Mouse (Mus musculus) c-Kit-positive CD71-positive TER-119-negative erythroid progenitor cells, embryonic 14.5 days (primary cell): Measurements from ENCODE around the gene Yaf2.
"Not testable (repeated sequence)": the region's sequence is repeated elsewhere in the genome, so short reads cannot be mapped to it uniquely, and the experiment has no call there.

Experiments
- DNase-seq: peaks from one replicate; pipeline ENCODE4 v3.0.0-alpha.2; 2013; ENCODE audit warnings: low read depth

Yaf2 gene

DNA sequence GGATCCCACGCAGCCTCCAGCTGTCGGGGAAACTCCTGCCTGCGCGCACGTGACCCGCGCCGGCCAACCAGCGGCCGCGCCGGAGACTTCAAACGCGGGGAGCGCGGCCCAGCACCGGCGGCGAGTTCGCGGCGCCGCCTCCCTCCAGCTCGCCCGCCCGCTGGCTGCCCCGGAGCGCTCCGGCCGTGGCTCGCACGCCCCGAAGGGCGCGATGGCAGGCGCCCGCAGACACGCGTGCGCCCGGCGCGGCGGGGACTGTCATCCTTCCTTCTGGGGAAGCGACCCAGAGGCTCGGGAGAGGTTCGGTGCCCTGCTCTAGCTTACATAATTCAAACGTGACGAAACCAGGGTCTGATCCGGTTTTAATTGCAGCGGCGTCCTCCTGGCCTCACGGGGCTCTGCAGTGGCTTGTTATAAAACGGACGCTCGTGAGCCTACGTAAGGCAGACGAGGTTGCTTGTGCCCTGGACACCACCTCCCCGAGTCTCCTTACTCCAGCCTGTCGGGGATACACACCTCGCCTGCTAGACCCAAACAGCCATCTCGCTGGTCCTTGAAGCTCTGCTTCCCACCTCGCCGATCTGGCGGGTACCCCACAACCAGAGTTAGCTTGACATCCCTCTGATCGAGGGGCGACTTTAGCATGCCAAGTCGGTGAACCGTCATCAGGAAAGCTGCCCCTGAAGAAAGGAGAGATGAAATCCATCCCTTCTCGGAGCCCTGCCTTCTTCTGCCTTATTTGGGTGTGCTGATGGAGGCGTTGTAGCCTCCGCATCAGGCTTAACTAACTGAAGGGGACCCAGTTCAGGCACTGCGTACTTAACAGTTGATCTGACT, at the start of gene Yaf2:
Gene Yaf2 (minus strand): TSS at position 11 of the 837 bp plus-strand sequence.
- DNase-seq = peak; percentile 71

DNA sequence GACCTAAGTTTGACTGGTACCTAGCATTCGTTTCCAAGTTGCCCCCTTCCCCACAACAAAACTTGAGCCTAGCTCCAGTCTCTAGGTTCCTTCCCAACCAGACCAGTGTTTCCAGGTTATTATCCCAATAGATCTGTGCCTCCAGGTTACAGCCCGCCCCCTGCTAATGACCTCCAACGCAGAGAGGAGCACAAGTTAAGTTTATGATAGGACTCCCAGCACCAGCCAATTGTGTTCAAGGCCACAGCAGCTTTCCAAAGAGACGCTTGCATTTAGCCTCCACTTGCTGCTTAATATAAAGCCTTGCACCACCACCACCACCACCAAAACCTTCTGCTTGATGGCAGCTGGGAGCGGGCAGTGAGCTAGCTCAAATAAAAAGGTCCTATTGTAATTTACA, 44.6 kb upstream of the Yaf2 start:
- DNase-seq = no peak

DNA sequence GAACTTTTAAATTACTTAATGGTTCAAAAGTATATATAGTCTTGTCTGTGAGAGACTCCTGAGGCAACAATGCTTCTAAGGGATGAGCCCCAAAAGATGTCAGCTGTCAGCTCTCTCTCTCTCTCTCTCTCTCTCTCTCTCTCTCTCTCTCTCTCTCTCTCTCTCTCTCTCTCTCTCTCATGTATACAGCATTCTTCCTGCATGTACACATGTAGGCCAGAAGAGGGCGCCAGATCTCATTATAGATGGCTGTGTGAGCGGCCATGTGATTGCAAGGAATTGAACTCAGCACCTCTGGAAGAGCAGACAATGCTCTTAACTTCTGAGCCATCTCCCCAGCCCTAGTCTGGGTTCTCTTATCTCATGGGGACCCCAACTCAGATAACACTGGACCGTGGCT, 42.4 kb upstream of the Yaf2 start:
- no peak for DNase-seq

DNA sequence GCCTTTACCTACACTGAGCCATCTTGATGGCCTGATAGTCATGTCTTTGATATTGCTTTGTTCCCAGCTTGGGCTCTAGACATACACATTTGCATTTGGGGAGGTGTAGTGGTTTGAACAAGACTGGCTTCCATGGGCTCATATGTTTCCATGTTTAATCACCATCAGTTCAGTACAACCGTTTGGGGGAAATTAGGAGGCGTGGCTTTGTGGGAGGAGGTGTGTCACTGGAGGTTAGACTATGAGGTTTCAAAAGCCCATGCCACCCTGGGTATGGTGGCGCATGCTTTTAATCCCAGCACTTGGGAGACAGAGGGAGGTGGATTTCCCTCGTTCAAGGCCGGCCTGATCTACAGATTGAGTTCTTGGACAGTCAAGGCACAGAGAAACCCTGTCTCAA, 39.0 kb upstream of the Yaf2 start:
- no peak for DNase-seq

DNA sequence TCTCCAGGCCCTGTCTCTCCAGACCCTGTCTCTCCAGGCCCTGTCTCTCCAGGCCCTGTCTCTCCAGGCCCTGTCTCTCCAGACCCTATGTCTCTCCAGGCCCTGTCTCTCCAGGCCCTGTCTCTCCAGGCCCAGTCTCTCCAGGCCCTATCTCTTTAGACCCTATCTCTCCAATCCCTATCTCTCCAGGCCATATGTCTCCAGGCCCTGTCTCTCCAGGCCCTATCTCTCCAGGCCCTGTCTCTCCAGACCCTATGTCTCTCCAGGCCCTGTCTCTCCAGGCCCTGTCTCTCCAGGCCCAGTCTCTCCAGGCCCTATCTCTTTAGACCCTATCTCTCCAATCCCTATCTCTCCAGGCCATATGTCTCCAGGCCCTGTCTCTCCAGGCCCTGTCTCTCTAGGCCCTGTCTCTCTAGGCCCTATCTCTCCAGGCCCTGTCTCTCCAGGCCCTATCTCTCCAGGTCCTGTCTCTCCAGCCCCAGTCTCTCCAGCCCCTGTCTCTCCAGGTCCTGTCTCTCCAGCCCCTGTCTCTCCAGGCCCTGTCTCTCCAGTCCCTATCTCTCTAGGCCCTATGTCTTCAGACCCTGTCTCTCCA, 35.9 kb upstream of the Yaf2 start:
- not testable (repeated sequence) for DNase-seq

DNA sequence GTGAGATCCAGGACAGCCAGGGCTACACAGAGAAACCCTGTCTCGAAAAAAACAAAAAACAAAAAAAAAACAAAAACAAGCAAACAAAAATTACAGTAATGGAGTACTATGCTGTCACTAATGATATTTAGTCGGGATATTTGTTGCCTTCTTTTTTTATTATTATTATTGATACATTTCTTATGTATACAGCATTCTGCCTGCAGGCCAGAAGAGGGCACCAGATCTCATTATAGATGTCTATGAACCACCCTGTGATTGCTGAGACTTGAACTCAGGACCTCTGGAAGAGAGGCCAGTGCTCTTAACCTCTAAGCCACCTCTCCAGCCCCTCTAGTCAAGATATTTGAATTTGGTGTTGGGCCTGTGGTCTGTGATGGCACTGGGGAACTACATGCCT, 35.1 kb upstream of the Yaf2 start:
- no peak for DNase-seq

DNA sequence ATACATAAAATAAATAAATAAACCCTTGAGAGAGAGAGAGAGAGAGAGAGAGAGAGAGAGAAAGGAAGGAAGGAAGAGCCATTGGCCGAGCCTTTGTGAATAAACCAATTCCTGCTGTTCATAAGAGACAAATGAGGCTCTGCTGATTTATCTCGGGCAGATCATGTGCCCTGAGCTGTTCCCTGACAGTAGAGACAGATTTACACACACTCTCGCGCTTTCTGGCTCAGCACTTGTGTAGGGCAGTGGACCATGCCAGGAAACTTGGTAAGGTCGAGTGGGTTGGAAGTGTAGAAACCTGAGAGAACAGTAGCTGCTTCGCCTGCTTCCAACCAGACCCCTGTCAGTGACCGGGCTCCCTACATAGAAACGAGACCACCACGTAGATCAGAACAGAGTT, 31.8 kb upstream of the Yaf2 start:
- no peak for DNase-seq

DNA sequence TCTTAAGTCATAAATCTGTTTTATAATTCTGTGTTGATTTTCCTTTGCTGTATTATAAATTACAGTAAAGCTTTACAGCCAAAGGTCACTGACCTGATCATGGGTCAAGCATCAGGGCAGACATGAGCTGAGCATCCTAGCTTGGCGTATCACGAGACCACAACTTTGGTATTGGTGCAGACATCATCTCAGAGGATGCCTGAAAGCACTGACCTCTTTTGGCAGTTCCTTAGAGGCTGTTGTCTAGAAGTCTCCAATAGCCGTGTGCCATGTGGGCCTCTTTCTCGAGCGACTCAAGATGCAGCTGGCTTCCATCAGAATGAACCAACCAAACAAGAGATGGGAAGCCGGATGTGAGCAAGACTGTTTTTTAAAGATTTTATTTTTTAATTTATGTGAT, 28.8 kb upstream of the Yaf2 start:
- no peak for DNase-seq

DNA sequence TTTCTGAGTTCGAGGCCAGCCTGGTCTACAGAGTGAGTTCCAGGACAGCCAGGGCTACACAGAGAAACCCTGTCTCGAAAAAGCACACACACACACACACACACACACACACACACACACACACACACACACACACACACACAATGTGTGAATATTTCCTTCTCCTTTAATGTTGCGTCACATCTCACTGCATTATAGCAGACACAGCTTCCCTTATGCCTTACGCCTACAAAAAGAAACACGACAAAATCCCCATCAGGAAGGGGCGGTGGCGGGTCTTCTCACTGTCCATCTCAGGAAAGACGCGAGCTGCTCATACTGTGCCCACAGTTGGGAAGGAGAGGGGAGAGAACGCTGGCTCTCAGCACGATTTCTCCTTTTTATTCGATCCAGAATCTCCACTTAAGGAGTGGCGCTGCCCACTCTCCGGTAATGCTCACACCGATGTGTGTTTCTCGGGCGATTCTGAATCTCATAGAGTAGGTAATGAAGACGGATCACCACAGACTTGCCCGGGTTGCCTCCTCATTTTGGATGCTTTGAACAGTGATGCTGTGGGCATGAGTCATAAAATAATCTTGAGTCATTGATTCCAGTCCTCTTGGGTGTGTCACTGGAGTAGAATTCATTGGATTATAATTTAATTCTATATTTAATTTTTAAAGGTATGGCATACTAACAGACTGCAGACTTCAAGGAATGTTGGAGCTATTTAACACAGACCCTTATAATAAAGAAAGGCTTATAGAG, 21.8 kb upstream of the Yaf2 start:
- no peak for DNase-seq

DNA sequence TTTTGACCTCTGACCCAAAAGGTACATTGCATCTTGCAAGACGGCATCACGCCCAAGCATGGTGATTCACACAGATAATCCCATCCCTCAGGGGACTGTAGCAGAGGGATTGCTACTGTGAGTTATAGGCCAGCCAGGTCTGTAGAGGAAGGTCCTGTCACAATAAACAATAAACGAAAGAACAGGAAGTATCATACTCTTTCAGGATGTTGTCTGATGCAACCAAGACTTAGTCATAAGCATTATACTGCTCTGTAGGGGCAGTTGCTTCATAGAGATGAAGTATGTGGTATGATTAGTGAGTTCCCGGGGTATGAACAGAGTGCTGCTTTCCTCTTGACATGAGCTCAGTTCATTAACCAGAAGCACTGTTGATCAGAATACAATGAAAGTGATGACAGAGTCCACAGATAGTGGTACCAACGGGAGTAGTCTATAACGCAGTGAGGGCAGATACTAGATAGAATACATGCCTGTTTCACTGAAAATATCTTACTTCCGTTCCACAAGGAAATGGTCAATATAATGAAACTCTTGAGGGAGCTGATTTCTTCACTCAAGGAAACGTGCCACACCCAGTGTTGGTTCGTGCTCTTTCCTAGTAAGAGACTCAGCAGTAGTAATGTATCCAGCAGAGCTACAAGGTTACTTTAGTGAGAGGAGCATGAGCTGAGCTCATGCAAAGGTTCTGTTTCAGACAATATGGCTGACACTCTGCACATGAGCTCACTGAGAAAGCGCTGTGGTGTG, 4.1 kb upstream of the Yaf2 start:
- no peak for DNase-seq

DNA sequence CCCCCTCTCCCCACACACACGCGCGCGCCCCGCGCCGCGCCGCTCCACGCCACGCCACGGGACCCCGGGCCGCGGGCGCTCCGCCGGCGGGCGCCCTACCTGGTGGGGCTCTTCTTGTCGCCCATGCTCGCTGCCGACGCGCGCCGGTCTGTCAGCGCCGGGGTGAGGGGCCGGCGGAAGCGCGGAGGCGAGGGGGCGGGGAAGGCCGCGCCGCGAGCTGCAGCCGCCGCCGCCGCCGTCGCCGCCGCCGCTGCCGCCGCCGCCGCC, 144 bp downstream of the Yaf2 start:
- no peak for DNase-seq

DNA sequence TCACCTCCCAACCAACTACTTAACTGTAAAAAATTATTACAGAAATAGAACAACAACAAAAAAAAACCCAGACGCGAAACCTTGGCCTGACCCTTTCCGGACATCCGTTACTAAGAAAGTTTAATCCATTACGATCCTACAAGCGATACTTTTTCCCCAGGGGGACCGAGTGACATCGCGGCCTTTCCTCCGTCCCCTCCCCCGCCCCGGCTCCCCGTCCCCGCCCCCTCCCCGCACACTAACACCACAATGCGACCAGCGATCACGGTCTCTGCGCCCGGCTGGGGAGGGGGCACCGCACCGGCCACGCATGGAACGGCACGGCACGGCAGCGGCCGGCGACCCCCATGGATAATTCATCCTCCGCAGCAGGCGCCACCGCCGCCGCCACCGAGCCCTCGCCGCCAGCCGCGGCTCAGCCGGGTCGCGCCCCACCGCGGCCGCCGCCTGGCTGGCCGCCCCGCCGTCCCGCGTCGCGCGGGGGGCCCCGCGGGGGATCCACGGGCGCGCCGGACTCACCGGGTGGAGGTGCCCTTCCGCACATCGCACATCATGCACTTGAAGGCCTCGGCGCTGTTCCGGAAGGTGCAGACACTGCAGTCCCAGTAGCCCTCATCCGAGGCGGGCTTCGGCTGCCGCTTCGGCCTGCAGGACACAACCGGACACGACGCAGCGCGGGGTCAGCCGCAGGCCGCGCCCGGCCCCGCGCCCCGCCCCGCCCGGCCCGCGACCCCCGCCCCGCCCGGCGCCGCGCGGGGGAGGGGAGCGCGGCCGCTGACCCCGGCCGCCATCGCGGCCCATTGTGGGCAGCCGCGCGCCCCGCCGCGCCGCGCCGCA, 696 bp downstream of the Yaf2 start:
- no peak for DNase-seq

DNA sequence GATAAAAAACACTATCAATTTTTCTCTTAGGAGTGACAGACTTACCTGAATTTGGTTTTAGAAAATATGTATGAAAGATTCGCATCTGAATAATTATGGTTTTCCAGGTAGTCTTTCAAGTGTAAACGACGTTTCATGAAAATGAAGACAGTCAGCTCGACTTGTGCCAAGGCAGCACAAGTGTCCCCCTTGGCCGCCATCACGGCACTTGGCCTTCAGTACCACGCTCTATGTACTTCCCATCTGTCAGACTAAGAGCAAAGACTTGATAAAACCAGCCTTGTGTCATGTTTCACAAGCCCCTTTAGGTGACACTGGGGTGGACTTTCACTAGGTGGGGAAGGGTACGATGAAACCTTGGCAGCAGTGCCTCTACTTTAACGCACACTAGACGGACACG, 5.5 kb downstream of the Yaf2 start:
- DNase-seq = no peak

DNA sequence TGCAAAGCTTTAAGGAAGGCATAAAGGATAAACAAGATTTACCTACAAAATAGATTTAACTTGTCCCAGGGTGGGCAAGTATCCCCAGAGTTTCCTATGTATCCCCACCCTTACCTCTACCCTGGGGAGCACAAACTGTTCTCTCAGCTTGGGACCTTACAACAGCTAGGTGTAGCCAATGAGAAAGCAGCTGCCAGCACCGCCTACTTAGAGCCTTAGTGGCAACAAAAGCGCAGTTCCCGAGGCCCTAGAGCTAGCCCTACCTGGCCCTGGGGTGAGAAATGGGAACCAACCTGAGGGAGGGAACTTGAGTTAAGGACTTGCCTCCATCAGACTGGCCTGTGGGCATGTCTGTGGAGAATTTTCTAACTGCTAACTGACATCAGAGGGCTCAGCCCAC, 9.5 kb downstream of the Yaf2 start:
- no peak for DNase-seq

DNA sequence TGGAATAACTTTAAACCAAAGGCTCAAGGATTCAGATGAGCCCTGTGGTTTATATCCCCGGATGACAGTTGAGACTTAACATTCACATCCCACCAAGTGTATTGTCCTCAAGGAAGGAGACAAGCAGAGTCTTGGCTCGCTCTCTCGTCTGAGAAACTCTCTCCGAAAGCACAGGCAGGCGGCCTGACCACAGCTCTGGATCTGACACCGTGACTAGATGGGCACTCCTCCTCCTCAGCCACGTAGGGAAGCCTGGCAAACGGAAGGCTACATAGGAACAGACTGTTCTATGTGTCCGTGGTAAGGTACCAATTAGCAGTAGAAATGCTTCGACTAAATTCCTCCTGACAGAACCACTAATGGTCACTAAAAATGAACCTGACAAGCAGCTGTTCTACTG, 10.1 kb downstream of the Yaf2 start:
- DNase-seq = no peak

DNA sequence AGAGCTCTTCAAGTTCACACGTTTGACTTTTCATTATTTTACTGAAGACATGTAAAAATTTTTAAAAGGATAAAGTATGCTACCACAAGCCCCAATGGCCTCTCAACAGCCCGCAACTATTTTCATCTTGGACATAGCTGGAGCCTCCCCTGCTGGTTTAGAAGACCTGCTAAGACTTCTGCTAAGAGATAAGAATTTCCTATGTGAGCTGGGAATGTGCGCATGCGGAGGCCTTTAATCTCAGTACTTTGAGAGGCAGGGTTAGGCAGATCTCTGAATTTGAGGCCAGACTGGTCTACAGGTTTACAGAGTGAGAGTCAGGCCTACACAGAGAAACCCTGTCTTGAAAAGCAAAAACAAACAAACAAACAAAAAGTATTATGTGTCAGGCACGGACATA, 11.4 kb downstream of the Yaf2 start:
- DNase-seq = peak; percentile 36

DNA sequence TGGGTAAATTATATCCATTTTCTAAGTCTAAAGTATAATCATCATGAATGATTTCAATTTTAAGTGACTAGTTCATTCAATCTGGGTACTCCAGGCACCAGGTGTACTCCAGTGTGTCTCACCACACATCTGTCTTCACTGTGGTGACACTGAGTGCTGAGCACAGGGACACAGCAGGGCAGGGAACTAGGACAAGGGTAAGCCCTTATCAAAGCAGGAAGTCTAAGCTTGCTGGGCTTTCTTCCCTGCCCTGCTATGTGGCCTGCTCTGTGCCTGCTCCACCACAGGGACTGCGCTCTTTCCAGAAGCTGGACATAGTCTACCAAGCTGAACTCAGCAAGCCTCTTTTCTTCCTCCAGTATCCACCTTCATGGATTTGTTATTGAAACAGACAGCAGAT, 18.0 kb downstream of the Yaf2 start:
- DNase-seq = no peak

DNA sequence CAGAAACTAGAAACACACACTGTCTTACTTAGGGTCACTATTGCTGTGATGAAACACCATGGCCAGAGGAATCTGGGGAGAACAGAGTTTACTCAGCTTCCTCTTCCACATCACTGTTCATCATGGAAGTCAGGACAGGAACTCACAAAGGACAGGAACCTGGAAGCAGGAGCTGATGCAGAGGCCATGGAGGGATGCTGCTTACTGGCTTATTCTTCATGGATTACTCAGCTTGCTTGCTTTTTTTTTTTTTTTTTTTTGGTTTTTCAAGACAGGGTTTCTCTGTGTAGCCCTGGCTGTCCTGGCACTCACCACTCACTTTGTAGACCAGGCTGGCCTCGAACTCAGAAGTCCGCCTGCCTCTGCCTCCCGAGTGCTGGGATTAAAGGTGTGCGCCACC, 26.4 kb downstream of the Yaf2 start:
- DNase-seq = not testable (repeated sequence)

DNA sequence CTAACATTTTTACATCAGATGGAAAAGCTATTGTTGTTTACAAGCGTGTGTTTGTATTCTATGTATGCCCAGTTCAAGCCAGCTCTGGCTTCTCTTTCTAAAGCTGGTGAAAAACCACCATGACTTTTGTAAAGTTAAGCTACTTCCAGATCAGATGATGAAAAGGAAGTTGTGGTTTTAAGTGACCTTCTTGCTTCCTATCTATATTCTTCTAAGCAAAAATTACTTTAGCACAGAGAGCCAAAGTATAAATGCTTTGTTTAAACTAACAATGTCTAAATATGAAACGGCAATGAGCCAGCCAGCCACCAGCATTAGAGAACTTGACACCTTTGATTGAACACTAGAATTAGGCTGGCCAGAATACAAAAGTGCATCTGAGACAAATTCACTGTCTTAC, 38.5 kb downstream of the Yaf2 start:
- DNase-seq = no peak

DNA sequence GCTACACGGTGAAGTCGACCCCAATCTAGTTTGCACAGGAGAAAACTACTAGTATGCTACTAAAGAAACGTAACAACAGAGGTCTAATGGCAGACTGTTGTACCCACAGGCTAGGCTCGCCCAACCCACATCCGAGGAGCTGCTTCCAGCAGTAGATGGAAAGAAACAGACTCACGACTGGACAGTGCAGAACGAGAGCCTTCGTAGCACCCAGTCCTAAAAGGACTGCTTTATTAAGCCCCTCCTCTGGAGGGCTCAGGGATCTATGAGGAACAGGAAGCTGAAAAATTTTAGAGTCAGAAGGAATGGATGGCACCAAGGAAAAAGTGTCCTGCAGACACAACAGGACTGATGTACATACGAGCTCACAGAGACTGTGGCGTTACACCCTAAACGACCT, 42.3 kb downstream of the Yaf2 start:
- no peak for DNase-seq

DNA sequence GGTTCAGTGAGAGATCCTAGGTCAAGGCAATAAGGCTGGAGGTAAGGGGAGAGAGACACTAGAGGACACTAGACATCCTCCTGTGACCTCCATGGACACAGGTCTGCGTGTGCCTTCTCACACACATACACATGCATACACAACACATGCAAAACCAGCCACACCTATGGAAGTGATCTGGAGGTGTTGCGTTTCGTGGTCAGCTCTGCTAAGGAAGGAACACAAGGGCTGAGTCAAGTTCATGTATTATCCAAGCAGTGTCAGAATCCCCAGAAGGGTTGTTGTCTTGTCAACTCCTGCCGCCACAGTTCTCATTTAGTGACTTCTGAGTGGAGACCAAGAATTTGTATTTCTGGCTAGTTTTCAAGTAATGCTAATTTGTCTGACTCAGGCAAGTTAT, 48.4 kb downstream of the Yaf2 start:
- no peak for DNase-seq

DNA sequence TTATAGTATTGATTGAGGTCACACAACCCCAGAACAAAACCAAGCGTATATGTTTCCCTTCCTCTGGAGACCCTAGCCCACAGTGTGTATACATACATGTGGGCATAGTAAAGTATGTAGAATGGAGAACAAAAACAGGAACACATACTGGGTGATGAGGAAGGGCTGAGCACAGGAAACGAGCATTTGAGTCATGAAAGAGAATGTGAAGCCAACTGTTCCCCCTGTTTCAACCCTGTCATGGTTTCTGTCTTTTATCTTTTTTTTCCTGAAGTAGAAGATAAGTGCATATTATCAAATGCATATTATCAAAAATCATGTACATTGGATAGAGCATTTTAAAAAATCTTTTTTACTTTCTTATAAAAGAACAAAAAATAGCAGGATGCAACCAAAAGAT, 49.1 kb downstream of the Yaf2 start:
- no peak for DNase-seq
